Mouse (Mus musculus) layer of hippocampus, postnatal 10 days (tissue): ENCODE data around the gene Kcnh1. TPM values are rescaled to one million over a fixed set of nuclear protein-coding genes. Genes with fewer than 3 reads are reported as not detected.

Experiments
- DNase-seq, 2 experiments: peaks; one replicate each; pipeline ENCODE4 v3.0.0; 2021; ENCODE audit warnings: low spot score in 2 of 2
- total RNA-seq, 2 experiments: library from RNA; stranded (reverse); gene quantifications; 2 replicates each; pipeline ENCODE4 v1.2.3; 2021

Gene Kcnh1
- total RNA-seq, 2 experiments from 2014 or later, result 15.3 to 16.2 TPM

DNA sequence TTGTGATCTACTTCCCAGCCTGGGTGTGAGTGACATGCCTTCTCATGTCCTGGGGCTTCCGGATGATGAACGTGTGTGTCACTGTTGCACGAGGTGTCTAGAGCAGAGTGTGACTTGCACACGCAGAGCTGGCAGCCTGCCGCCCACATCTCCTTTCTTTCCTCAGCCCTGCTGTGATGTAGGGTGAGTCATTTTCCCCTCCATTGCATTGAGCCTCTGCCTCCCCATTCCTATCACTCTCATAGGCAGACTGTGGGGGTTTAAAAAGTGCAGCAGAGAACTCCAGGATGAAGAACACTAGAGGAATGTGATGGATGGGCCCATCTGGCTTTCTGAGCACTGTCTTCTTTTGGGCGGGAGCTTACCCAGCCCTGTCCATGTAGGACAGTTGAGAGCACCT is 76.4 kb downstream of the Kcnh1 start:
- no peak for DNase-seq

DNA sequence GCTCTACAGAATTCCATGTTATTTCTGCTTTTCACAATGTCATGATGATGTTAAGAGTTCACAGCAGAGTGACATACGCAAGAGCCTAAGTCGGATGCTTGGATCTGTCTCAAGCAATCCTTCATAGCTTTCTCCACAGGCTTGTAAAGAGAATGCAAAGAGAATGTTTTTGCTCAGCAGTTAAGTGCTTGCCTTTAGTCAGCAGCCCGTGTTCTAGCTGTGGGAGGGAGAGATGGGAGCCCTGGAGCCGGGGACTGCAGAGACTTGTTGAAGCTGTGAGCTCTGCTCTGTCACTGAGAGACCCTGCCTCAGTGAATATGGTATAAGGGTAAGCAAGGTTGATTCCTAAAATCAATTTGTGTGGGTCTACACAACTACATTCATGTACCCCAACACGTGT is 78.3 kb downstream of the Kcnh1 start:
- DNase-seq, result no peak

DNA sequence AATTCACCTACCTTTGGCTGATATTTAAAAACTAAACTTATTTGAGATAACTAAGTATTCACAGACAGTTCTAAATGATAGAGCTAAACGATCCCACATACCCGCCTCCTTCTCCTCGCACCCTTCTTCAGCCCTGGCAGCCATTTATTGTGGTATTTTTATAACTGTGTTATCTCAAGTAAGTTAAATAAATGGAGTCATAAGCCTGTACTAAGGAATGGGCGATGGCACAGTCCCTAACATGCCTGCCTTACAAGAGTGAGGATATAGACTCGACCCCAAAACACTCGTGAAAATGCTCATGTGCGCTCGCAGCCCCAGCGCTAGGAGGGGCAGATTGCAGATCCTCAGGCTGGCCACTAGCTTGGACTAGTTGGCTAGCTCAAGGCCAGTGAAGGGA is 79.3 kb downstream of the Kcnh1 start:
- DNase-seq, result no peak

DNA sequence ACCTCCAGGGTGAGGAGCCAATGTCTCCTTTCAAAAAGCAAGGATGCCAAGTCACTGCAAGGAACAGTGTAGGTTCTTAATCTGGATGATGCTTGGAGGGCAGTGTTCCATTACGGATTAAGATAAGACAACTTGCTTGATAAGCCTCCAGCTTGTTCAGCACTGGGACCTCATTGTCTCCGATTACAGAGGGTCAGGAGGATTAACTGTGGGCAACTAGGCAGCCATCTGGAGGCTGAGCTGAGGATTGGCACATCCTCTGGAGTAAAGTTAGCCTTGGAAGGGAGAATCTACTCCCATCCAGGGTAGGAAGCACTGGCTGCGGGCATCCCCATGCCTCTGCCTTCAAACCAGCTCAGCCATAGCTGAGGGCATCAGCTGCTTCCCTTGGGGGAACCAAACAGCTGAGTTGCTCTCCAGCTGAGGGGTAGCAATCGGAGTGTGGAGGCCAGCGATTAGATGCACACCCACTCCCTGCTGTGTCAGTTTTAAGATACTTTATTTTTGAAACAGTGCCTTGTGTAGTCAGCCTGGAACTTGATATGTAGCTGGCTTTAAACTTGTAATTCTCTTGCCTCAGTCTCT is 87.3 kb downstream of the Kcnh1 start:
- DNase-seq, result no peak

DNA sequence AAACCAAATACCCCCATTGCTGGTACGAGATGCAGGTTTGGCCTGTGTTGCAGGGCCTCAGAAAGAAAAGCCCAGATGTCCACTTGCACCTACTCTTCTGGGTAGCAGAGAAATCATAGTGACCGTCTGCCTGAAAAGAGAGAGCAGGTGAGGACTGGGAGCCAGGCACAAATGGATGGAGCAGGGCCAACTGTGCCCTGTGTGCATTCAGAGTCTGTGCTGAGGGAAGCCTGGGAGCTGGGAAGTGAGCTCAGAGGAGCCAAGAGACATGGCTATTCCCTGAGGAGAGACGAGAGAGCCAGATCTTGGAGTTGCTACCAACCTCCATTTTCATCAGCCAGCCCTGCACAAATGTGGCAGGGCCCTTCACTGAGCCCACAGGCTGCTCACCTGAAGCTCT is 93.8 kb downstream of the Kcnh1 start:
- DNase-seq, result no peak

DNA sequence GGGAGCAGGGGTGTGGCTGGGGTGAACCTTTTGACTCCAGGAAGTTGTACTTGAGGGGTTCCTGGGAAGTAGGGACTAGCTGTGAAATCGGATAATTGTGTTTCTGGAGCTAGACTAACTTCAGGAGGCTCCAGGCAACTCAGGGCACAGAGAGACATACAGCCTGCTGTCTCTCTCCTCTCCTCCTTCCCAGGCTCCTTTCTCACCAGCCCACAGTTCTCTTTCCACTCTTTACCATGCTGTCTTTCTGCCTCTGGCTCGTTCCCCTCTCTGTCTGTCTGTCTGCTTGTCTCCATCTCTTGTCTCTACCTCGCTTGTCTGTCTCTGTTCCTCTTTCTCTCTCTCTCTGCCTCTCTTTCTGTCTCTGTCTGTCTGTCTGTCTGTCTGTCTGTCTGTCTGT is 94.4 kb downstream of the Kcnh1 start:
- DNase-seq, result no peak

DNA sequence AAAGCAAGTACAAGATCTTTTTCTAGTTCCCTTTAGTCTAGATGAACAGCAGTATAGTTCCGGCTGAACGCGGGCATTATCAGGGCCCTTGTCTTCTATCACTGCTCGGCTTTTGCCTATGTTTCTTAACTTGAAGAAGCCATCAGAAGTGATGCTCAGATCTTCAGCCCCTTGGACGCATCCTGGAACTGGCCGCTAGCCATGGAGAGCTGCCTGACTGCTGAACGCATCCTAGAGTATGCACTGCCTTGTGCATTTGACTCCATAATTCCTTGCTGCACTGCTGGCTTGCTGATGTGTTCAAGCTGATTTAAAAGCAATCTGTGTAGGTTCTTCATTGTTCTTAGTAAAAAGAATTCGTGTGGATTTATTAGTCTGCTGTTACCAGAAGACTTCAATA is 97.9 kb downstream of the Kcnh1 start:
- no peak for DNase-seq

DNA sequence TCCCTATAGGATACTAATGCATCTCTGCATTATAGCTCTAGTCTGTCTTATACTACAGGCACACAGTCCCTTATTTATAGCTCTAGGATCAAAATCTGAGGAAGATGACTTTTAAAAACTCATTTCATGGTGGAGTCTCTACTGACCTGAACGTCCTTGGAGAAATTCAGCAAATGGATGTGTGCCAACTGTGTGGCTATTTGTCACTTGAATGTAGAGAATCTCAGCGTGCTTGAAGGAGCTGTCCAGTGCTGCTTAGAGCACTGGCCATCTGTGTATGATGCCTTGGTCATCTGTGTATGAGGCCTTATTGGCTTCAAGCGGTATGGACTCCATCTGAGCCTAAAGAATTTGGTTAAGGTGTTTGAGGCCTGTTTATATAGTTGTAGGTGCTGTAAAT is 100.7 kb downstream of the Kcnh1 start:
- DNase-seq, result no peak

DNA sequence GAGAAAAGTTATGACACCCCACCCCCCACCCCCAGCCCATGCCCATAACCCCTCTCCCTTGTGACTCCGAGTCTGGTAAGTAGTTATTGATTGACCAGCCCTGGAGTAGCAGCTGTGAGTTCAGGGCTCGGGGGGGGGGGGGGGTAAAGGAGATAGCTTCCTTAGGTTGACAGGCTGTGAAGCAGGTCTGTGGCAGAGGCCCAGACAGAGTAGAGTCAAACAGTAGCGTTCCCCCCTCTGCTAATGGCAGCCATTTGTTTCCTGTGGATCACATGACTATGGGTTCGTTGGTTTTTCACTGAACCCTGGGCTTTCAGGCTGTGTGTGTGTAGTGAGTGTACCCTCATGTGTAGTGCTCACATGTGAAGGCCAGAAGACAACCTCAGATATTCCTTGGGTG is 102.8 kb downstream of the Kcnh1 start:
- DNase-seq, result no peak

DNA sequence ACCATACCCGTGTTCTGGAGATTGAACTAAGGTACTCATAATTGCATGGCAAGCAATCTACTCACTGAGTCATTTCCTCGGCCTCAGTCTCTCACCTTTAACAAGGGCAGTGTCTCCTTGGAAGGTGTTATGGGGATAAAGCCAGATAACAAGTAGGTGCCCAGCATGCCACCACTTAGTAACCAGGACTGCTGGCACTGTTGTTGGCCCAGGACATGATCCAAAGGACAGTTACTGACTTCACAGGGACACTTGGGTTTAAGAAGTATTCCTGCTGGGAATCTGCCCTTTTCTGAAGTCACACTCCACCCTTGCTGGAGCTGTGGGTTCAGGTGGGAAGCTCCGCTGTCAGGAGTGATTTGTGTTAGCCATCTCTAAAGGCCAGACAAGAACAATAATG is 103.3 kb downstream of the Kcnh1 start:
- no peak for DNase-seq

DNA sequence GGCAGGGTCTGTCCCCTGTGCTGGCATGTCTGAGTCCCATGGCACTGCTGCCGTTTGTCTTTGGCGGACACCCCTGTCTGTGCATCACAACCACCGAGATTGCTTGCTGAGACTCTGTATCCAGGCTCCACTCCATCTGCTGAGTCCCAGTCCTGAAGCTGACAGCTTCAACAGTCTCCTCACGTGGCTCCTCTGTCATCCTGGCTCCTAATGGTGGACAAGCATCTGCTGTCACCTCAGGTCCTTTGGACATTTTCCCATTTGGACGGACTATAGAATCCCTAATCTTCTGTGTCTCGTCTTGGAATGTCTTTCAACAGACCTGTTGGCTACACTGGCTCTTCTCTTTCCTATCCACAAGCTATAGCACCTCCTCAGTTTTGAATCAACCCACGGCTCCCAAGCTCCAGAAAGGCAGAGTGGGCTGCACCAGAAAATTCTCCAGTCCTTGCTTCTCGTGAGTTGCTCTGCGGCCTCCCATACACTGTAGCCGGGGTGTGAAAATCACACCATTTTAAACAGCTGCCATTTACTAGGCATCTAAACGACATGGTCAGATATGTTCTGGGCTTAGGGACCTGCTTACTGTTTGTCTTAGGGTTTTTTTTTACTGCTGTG is 104.8 kb downstream of the Kcnh1 start:
- no peak for DNase-seq

DNA sequence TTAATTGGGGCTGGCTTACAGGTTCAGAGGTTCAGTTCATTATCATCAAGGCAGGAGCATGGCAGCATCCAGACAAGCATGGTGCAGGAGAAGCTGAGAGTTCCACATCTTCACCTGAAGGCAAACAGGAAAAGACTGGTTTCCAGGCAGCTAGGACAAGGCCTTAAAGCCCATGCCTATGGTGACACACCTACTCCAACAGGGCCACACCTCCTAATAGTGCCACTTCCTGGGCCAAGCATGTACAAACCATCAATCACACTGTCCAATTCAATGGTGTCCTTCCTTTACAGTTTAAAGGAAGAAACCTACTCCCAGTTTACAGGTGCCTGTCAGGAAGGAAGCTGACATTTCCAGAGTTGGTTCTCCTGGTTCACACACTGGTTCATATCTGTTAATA is 105.3 kb downstream of the Kcnh1 start:
- DNase-seq, result no peak

DNA sequence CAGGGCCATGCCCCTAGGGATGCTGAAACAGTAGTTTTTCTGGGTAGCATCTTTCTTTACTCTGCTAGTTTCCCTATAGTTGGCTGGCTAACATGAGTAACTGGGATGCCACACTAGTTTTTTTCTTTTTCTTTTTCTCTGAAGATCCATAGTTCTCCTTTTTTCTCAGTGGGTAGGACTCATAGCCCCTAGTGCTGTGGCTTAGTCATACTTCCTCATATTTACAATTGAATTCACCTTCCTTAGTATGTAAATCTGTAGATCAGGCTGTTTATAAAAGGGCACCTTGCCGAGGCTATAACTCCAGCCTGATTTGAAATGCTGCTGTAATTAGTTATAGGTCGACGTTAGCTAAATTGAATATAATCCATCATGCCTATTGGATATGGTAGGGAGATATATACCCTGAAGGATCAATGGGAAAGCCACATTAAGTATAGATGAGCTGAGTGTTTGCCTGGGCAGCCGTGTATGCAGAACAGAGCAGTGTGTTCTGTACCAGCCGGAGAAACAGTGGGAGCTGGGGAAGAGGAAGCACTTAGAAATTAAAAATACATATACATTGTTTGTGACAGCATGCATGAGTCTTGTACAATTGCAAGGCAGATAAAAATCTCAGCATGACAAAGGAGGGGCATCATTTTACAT is 107.0 kb downstream of the Kcnh1 start:
- no peak for DNase-seq

DNA sequence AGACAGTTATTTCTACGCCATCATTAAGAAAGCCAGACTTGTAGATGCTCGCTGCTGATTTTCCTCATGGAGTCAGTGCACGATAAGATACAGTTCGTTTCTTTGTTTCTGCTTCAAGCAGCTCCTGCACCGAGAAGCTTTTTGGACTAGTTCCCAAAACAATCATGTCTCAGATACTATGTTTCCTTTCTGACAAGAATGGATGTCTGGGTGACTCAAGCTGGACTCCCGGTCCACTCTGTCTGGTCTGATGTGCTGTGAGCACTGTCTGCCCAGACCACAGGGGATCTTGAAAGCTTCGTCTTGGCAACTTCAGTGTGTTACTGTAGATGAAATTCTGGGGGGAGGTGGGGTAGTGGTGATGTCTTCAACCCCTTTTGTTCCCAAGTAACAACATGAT is 109.8 kb downstream of the Kcnh1 start:
- DNase-seq, result no peak

DNA sequence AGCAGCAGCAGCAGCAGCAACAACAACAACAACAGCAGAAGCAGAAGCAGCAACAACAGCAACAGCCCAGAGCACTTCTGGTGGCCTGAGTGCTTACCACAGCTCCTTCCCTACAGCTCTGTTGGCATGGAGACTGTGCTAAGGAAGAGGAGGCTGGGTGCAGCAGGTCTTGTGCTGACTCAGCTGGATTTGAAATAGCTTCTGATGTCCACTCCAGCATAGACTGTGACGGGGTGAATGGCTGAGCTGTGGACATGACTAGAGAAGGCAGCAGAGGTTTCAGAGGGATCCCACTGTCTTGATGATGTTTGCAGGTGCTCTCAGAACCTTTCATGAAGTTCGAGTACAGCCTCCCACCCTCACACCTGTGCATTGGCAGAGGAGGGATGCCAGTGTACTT is 113.0 kb downstream of the Kcnh1 start:
- no peak for DNase-seq

DNA sequence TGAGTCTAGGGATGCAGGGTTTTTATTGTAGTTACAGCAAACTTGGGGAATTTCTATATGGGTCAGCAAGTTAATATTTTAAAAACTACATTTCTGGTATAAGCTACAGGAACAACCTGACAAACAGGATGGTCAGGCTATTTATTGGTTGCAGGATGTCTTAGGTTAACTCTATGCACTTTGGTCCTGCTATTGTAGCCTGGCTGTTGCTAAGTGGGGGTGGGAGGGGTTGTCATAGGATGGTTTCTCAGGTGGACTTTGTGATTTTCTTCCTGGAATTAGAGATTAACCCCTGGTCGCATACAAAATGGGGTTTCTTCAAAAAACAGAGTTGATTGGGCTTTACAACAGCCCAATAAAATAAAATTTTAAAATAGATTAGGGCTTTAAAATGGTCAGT is 114.6 kb downstream of the Kcnh1 start:
- DNase-seq, result no peak

DNA sequence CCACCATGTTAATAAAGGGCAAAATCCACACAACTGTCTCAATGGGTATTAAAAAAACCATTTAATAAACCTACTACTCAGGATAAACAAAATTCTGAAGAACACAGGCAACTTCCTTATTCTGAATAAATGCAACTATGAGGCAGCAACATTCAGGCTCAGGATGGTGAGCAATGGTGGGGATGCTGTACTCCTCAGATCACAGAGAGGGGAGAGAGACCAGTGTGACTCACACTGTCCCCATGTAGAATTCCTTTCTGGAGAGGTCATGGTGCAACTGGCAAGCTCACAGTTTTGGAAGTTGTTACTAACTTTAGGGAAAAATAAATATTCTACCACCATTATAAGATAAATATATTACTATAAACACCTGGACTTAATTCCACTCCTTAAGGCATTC is 116.5 kb downstream of the Kcnh1 start:
- no peak for DNase-seq

DNA sequence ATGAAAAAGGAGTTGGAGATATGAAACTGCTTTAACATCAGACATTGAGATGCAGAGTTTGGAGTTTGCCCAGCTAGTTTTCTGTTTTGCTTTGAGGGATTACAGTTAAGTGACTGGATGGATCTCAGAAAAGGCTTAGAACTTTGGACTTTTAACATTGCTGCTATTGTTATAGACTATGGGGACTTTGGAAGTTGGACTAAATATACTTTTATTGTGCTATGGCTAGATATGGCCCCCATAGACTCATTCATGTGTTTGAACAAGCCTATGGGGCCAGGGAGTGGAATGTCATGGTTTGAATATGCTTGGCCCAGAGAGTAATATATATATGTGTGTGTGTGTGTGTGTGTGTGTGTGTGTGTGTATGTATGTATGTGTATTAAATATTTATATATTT is 120.7 kb downstream of the Kcnh1 start:
- no peak for DNase-seq

DNA sequence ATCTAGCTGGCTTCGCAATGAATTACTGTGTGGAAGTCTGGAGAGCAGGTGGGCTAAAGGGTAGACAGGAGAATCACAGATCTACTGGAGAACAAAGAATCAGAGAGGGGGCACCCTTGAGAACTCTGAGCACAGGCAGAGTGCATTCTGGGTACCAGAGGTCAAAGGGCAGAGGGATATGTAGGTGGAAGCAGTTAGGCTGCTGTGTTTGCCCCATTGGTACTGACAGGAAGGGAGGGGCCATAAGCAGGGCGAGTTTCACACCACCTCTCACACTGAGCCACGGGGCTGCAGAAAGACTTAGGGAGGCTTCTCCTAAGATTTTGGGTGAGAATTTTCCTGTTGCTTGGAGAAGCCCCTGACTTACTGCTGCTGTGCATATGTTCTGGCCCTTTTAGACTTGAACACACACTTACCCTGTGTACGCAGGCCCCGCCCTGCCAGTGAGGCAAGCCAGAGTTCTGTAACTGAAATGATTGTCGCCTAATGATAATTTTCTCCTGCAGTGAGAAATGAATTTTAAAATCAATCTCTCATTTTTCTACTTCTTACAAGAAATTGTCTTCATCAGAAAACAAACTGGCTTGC is 121.4 kb downstream of the Kcnh1 start:
- DNase-seq, result no peak

DNA sequence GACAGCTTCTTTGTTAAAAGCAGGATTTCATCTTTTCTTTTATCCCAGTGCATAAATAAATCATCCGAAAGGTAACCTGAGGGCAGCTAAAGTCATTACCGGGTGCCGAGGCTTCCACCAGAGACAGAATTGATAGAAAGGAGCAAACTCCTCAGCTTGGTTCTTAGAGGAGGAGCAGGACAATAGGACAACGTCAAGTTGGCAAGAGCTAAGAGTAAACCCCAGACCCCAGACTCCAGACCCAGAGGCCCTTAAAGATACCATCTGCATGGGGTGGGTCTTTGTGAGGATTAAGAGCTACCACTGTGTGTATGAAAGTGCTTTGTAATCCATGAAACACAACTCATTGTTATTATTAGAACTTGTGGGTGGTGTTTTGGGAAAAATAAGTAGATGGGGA is 121.9 kb downstream of the Kcnh1 start:
- no peak for DNase-seq

DNA sequence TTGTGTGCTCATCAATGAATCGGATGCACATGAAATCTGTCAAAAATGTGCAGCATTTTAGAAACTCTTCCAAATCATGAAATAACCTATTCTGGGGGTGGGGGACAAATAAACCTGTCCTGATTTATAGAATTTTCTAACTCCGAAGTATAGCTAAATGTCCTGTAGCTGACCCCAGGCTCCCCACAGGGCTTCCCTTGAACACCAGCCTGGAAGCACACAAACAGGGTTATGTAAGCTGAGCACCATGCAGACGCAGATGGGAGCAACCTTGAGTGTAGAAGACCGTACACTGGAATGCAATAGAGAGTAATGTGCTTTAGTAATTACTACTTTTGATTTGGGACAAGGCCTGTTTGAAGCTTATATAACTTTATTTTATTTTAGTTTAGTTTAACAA is 122.4 kb downstream of the Kcnh1 start:
- no peak for DNase-seq

DNA sequence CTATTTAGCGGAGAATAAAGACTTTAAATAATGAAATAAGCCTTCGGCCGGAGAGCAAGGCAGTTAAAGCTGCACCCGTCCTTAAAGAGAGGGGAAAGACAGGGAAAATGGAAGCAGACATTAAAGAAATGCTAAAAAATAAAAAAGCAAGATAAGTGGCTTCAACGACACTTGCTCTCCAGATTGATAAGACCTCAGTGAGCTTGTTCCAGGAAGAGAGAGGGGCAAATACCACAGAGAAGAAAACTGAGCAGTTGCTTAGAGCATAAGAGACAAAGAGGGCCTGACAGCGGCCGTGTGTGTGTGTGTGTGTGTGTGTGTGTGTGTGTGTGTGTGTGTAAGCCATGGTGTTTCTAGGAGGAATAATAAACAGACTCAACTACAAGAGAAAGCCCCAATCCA is 123.0 kb downstream of the Kcnh1 start:
- no peak for DNase-seq

DNA sequence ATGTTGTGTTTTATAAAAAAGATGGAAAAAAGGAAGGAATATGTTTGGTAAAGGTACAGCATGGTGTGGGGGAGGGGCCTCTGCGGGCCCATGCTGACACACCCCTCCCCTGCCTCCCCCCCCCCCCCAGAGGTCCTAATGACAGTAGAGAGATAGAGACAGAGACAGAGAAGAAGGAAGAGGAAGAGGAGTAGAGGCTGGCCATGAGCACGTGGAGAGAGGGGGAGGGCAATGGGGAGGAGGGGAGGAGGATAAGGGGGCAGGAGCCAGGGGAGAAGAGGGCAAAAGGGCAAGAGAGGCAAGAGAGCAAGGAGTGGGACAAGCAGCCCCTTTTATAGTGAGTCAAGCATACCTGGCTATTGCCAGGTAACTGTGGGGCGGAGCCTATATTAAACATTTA is 123.5 kb downstream of the Kcnh1 start:
- no peak for DNase-seq
